Mouse (Mus musculus): ENCODE measurements around the gene Zfp937. TPM values are rescaled to one million over a fixed set of nuclear protein-coding genes. Genes with fewer than 3 reads are reported as not detected.

The Zfp937 gene
- polyA plus RNA-seq, 1 experiment: 0.05 TPM

Other genes starting within 250 kb of the Zfp937 start
- gene Zfp120, start 81.4 kb upstream of the Zfp937 start, polyA plus RNA-seq (2012; rRNA removed): 1.7 TPM in 2 replicates
- gene Gm10770, start 38.4 kb upstream of the Zfp937 start, polyA plus RNA-seq (2012; rRNA removed): not detected in 2 replicates
- gene Gm14139, start 36.3 kb upstream of the Zfp937 start, polyA plus RNA-seq (2012; rRNA removed): not detected in 2 replicates
- gene Gm21994, start 37.5 kb downstream of the Zfp937 start, polyA plus RNA-seq (2012; rRNA removed): 0.18 and 0.19 TPM in 2 replicates
- gene Gm14124, start 39.4 kb downstream of the Zfp937 start, polyA plus RNA-seq (2012; rRNA removed): not detected in 2 replicates
- gene Gm10130, start 105.6 kb downstream of the Zfp937 start, polyA plus RNA-seq (2012; rRNA removed): not detected in 2 replicates
- gene 3300002I08Rik, start 144.7 kb downstream of the Zfp937 start, polyA plus RNA-seq (2012; rRNA removed): 0.38 and 0.39 TPM in 2 replicates
- gene Zfp442, start 233.4 kb downstream of the Zfp937 start, polyA plus RNA-seq (2012; rRNA removed): 0.04 and 0.05 TPM in 2 replicates